Mouse (Mus musculus): ENCODE measurements around the gene Defb48. TPM values are rescaled to one million over a fixed set of nuclear protein-coding genes. Genes with fewer than 3 reads are reported as not detected.

The Defb48 gene
- polyA plus RNA-seq, 1 experiment from 2014 or later: not detected

- Histone ChIP-seq H3K9me3 (ENCODE audit: control insufficient read depth, low read length) (no peaks in the 10 kb centered on the region), H3K4me3 (ENCODE audit: low read depth, low read length) (no peak overlapping the region), H3K27ac (ENCODE audit: low read depth, low read length) (no peak overlapping the region), H3K9ac (replicated peaks; ENCODE audit: low read depth, low read length) (no peak overlapping the region), H3K36me3 (ENCODE audit: control insufficient read depth, insufficient read depth, low read length) (peaks cover 5% of the 10 kb centered on the region; the same call in 1 of the 2 replicates), H3K4me1 (ENCODE audit: control insufficient read depth, insufficient read depth, low read length) (no peaks in the 10 kb centered on the region), H3K27me3 (ENCODE audit: control insufficient read depth, insufficient read depth, low read length) (no peaks in the 10 kb centered on the region), H3K4me2 (ENCODE audit: low read depth, low read length) (no peak overlapping the region)
- WGBS: 95% methylated on average over 3 of the region's 3 CpGs
- no peak for ATAC-seq (ENCODE audit: low read depth)
These were observed 44.9 kb downstream of the Defb48 start for GRCm38 (mm10) chr14:62939435-62939834.

- H3K27ac ChIP-seq (ENCODE audit: low read depth, low read length): no peak overlapping the region
- H3K4me1 ChIP-seq (ENCODE audit: control insufficient read depth, insufficient read depth, low read length): no peaks in the 10 kb centered on the region
- no peaks in the 10 kb centered on the region for H3K36me3 ChIP-seq (ENCODE audit: control insufficient read depth, insufficient read depth, low read length)
- H3K4me2 ChIP-seq (ENCODE audit: low read depth, low read length): no peak overlapping the region
- 40% methylated on average over 5 of the region's 5 CpGs for WGBS
- ATAC-seq (ENCODE audit: low read depth): no peak
- H3K27me3 ChIP-seq (ENCODE audit: control insufficient read depth, insufficient read depth, low read length): no peaks in the 10 kb centered on the region
- no peak overlapping the region for H3K9ac ChIP-seq (replicated peaks; ENCODE audit: low read depth, low read length)
- no peak overlapping the region for H3K4me3 ChIP-seq (ENCODE audit: low read depth, low read length)
- no peaks in the 10 kb centered on the region for H3K9me3 ChIP-seq (ENCODE audit: control insufficient read depth, low read length)
These were observed 46.6 kb downstream of the Defb48 start for GRCm38 (mm10) chr14:62937675-62938074.

- Histone ChIP-seq H3K27me3 (ENCODE audit: control insufficient read depth, insufficient read depth, low read length) (no peaks in the 10 kb centered on the region), H3K27ac (ENCODE audit: low read depth, low read length) (no peak overlapping the region), H3K4me3 (ENCODE audit: low read depth, low read length) (no peak overlapping the region), H3K4me2 (ENCODE audit: low read depth, low read length) (no peak overlapping the region), H3K9me3 (ENCODE audit: control insufficient read depth, low read length) (no peaks in the 10 kb centered on the region), H3K9ac (replicated peaks; ENCODE audit: low read depth, low read length) (no peak overlapping the region), H3K36me3 (ENCODE audit: control insufficient read depth, insufficient read depth, low read length) (no peaks in the 10 kb centered on the region), H3K4me1 (ENCODE audit: control insufficient read depth, insufficient read depth, low read length) (no peaks in the 10 kb centered on the region)
- ATAC-seq (ENCODE audit: low read depth): no peak
- 87% methylated on average over 6 of the region's 6 CpGs for WGBS
These were observed 47.5 kb downstream of the Defb48 start for GRCm38 (mm10) chr14:62936631-62937380.

- WGBS: 82% methylated on average over 9 of the region's 9 CpGs
- Histone ChIP-seq H3K9me3 (ENCODE audit: control insufficient read depth, low read length) (no peaks in the 10 kb centered on the region), H3K27me3 (ENCODE audit: control insufficient read depth, insufficient read depth, low read length) (no peaks in the 10 kb centered on the region), H3K36me3 (ENCODE audit: control insufficient read depth, insufficient read depth, low read length) (no peaks in the 10 kb centered on the region), H3K27ac (ENCODE audit: low read depth, low read length) (no peak overlapping the region), H3K4me1 (ENCODE audit: control insufficient read depth, insufficient read depth, low read length) (no peaks in the 10 kb centered on the region), H3K9ac (replicated peaks; ENCODE audit: low read depth, low read length) (no peak overlapping the region), H3K4me2 (ENCODE audit: low read depth, low read length) (no peak overlapping the region), H3K4me3 (ENCODE audit: low read depth, low read length) (no peak overlapping the region)
- no peak for ATAC-seq (ENCODE audit: low read depth)
These were observed 48.9 kb downstream of the Defb48 start for GRCm38 (mm10) chr14:62935361-62935760.

DNA sequence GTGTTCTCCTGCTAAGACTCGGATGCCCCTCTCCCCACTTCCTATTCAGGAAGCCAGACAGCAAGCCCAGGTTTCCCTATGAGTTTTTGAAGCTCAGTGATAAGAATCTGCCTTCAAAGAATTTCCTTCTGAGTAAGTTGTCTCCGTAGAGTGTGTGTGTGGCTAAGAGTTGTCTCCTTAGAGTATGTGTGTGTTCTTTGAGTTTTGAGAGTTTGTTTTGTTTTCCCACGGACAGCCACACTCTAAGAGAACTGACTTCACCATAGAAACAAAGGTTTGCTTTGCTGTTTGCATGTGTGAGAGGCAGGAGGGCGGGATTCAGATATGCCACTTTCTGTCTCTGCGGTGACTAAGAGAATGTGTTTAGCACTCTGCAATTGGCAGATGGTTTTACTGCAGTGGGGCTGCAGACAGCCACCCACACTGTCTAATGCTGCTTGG lies 56.2 kb downstream of the Defb48 start:
- no peaks in the 10 kb centered on the region for H3K4me1 ChIP-seq (ENCODE audit: control insufficient read depth, insufficient read depth, low read length)
- H3K4me2 ChIP-seq (ENCODE audit: low read depth, low read length): no peak overlapping the region
- no peaks in the 10 kb centered on the region for H3K9me3 ChIP-seq (ENCODE audit: control insufficient read depth, low read length)
- no peak overlapping the region for H3K9ac ChIP-seq (replicated peaks; ENCODE audit: low read depth, low read length)
- H3K27ac ChIP-seq (ENCODE audit: low read depth, low read length): no peak overlapping the region
- no peaks in the 10 kb centered on the region for H3K27me3 ChIP-seq (ENCODE audit: control insufficient read depth, insufficient read depth, low read length)
- ATAC-seq (ENCODE audit: low read depth): no peak
- no peaks in the 10 kb centered on the region for H3K36me3 ChIP-seq (ENCODE audit: control insufficient read depth, insufficient read depth, low read length)
- WGBS: 74% methylated on average over 5 of the region's 5 CpGs
- H3K4me3 ChIP-seq (ENCODE audit: low read depth, low read length): no peak overlapping the region

Other genes with a start within 250 kb of the Defb48 start
- gene Ints6, start 223.3 kb downstream of the Defb48 start, polyA plus RNA-seq (2014; fragmentation: Nextera tagmentation; extraction: Ambion mirVana): 19.8 and 22.5 TPM in 2 replicates
- 13.1 and 16.5 TPM in 2 replicates for gene Wdfy2, start 146.8 kb downstream of the Defb48 start, polyA plus RNA-seq (2014; fragmentation: Nextera tagmentation; extraction: Ambion mirVana)
- gene Defb47, start 13.6 kb upstream of the Defb48 start, polyA plus RNA-seq (2014; fragmentation: Nextera tagmentation; extraction: Ambion mirVana): not detected in 2 replicates
- not detected in 2 replicates for gene Defb43, start 27.3 kb upstream of the Defb48 start, polyA plus RNA-seq (2014; fragmentation: Nextera tagmentation; extraction: Ambion mirVana)
- gene Defb42, start 62.5 kb upstream of the Defb48 start, polyA plus RNA-seq (2014; fragmentation: Nextera tagmentation; extraction: Ambion mirVana): 0.20 TPM in 1 of 2 replicates, not detected in the other
- not detected in 2 replicates for gene Defb30, start 65.5 kb upstream of the Defb48 start, polyA plus RNA-seq (2014; fragmentation: Nextera tagmentation; extraction: Ambion mirVana)

Data from neural tube, embryonic 14.5 days (tissue).